Mouse (Mus musculus) ES-E14 (cell line): ENCODE measurements around the gene Rbm5. TPM values are rescaled to one million over a fixed set of nuclear protein-coding genes. Genes with fewer than 3 reads are reported as not detected.
A peak's percentile ranks its signal among the peaks of the same experiment; 100 is the strongest.

Experiments
- DNase-seq: peaks from one replicate; pipeline ENCODE4 v3.0.0-alpha.2; 2013; ENCODE audit warnings: low read depth, low spot score
- H3K27ac ChIP-seq: 2 replicates; pipeline ENCODE4 v1.5.1; 2012; ENCODE audit warnings: low read depth, mild to moderate bottlenecking, low read length, moderate library complexity, mixed read lengths; ENCODE audit not compliant: poor library complexity, insufficient read depth, severe bottlenecking
- H3K36me3 ChIP-seq: 2 replicates; pipeline ENCODE4 v1.6.1; 2012; ENCODE audit warnings: mild to moderate bottlenecking, low read length, moderate library complexity, mixed read lengths; ENCODE audit not compliant: control insufficient read depth, poor library complexity, insufficient read depth, severe bottlenecking
- H3K4me1 ChIP-seq, 2 experiments: fragments of 150-350 bp in 1 of 2; sonication (generic) in 1 of 2; 2 replicates each; pipeline ENCODE4 v1.6.1; 2012; ENCODE audit warnings: low read length in 2 of 2, mild to moderate bottlenecking in 1 of 2, mixed read lengths in 1 of 2; ENCODE audit not compliant: control insufficient read depth in 2 of 2, insufficient read depth in 2 of 2, poor library complexity in 1 of 2
- H3K4me3 ChIP-seq, 2 experiments: fragments of 150-350 bp in 1 of 2; sonication (generic) in 1 of 2; 2 replicates each; pipeline ENCODE4 v1.5.1; 2012; ENCODE audit warnings: low read length in 2 of 2, low read depth in 1 of 2, mild to moderate bottlenecking in 1 of 2, mixed read lengths in 1 of 2; ENCODE audit not compliant: insufficient read depth in 1 of 2, poor library complexity in 1 of 2, severe bottlenecking in 1 of 2
- H3K9ac ChIP-seq: 2 replicates; pipeline ENCODE4 v1.6.1; 2012; ENCODE audit warnings: low read depth, mild to moderate bottlenecking, low read length, mixed read lengths; ENCODE audit not compliant: poor library complexity, insufficient read depth, severe bottlenecking
- H3K9me3 ChIP-seq: fragments of 150-350 bp; sonication (generic); 2 replicates; pipeline ENCODE4 v1.6.1; 2012; ENCODE audit warnings: low read depth, mild to moderate bottlenecking, low read length; ENCODE audit not compliant: control insufficient read depth, insufficient read depth
- CHD2 ChIP-seq: IDR thresholded peaks from 2 replicates; pipeline ENCODE4 v1.6.1; 2014; ENCODE audit warnings: mild to moderate bottlenecking, low read depth, low read length, inconsistent platforms
- HCFC1 ChIP-seq: IDR thresholded peaks from 2 replicates; pipeline ENCODE4 v1.6.1; 2012; ENCODE audit warnings: low read length, inconsistent platforms, borderline replicate concordance; ENCODE audit not compliant: insufficient read depth
- MAFK ChIP-seq: IDR thresholded peaks from 2 replicates; pipeline ENCODE4 v1.6.1; 2014; ENCODE audit warnings: mild to moderate bottlenecking, low read depth, low read length, inconsistent platforms; ENCODE audit not compliant: insufficient read depth
- ZC3H11A ChIP-seq: IDR thresholded peaks from 2 replicates; pipeline ENCODE4 v1.6.1; 2012; ENCODE audit warnings: low read depth, mild to moderate bottlenecking, inconsistent platforms, low read length, borderline replicate concordance
- ZNF384 ChIP-seq: IDR thresholded peaks from 2 replicates; pipeline ENCODE4 v1.6.1; 2012; ENCODE audit warnings: low read depth, low read length, inconsistent platforms
- in situ Hi-C, 2 experiments: fragments of 600-800 bp; cut with MboI; formaldehyde crosslinking; loops; one replicate each; pipeline ENCODE4 v1.15.1; 2025; ENCODE audit warnings: low sequenced_read_pairs in 2 of 2, inconsistent platforms in 1 of 2; ENCODE audit not compliant: unreplicated experiment in 2 of 2
- total RNA-seq: library from RNA; depleted of rRNA; stranded (reverse); fragments of 300-350 nt; gene quantifications from 2 replicates; pipeline ENCODE4 v1.2.3, GENCODE M21; 2012

The Rbm5 gene
- total RNA-seq, 1 experiment, result 97.7 TPM

DNA sequence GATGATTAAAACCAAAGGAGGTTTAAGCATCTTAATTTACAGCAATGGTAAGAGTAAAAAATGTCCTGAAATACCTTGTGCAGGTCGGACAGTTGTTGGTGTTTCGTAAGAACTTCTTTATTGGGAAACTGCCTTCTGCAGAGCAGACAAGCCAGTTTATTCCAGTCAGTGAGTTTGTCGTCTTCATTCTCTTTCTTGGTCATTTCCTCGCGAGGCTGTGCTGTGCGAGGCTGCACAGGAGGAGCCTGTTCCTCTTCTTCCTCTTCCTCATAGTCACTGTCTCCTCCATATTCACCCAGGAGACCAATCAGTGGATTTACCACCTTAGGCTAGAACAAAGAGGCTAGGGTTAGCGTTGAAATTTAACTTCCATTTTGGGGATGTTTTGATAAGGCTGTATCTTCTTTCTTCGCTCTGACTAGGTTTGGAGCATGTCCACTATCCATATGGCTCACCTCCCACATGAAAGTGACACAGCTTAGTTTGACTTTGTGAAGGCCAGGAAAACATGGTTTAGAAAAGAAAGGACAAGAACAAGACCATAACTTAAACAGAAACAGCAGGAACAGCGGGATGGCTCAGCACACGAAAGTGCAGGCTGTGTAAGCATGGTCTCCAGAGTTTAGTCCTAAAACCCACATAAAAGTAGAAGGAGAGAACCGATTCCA, 11.9 kb upstream of the Rbm5 start:
- DNase-seq, result no peak
- no peaks in the 10 kb centered on the region for H3K9me3 ChIP-seq
- H3K9ac ChIP-seq, result no peak overlapping the region
- in situ Hi-C loops, result no loop called here
- TF ChIP-seq ZNF384 (no peak), ZC3H11A (no peak), CHD2 (no peak), MAFK (no peak), HCFC1 (no peak)
- H3K27ac ChIP-seq, result no peak overlapping the region
- no peaks in the 10 kb centered on the region for H3K4me1 ChIP-seq
- peaks cover 13% of the 10 kb centered on the region for H3K36me3 ChIP-seq
- H3K4me3 ChIP-seq, result no peak overlapping the region

DNA sequence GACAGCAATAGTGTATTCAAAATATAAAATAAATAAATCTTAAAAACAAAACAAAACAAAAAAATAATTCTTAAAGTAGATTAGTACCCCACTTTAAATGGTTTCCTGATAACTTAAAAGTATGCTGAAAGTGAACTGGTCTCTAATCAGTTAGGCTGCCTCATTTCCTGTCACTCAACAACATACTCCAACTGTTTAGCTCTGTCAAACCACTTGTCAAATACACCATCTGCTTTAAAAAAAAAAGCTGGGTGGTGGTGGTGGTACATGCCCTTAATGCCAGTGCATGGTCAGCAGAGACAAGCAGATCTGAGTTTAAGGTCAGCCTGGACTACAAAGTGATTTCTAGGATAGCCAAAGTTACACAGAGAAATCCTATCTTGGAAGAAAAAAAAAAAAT, 6.0 kb upstream of the Rbm5 start:
- H3K4me1 ChIP-seq, result no peaks in the 10 kb centered on the region
- in situ Hi-C loops, result no loop called here
- TF ChIP-seq HCFC1 (no peak), CHD2 (no peak), ZNF384 (no peak), ZC3H11A (no peak), MAFK (no peak)
- H3K9me3 ChIP-seq, result no peaks in the 10 kb centered on the region
- no peak for DNase-seq
- H3K9ac ChIP-seq, result no peak overlapping the region
- no peak overlapping the region for H3K27ac ChIP-seq
- H3K36me3 ChIP-seq, result peaks cover 4% of the 10 kb centered on the region
- H3K4me3 ChIP-seq, result no peak overlapping the region

DNA sequence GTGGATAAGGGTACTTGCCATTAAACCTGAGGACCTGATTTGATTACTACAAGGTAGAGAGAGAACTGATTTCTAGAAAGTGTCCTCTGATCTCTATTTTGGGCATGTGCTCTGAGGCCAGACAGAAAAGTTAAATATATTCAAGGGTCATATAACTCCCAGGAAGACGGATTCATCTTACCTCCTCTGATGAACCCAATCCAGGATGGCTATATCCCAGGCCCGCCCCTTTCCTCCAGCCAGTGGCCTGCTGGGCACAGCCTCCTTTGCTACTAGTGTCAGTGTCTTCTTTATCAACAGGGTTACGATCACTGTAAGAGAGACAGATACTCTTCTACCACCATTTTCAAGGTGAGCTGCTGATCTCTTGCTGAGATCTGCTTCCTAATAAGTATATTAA, 3.6 kb upstream of the Rbm5 start:
- Histone ChIP-seq H3K4me1 (no peaks in the 10 kb centered on the region; a peak in 3 of 4 replicates), H3K27ac (no peak overlapping the region), H3K9ac (no peak overlapping the region), H3K9me3 (no peaks in the 10 kb centered on the region), H3K4me3 (no peak overlapping the region), H3K36me3 (peaks cover 4% of the 10 kb centered on the region)
- TF ChIP-seq CHD2 (no peak), MAFK (no peak)
- DNase-seq, result no peak
- in situ Hi-C loops, result loop anchor here in 1 of 2 experiments (25.0 kb wide), 1 partner anchor 912 kb away; no protein-coding TSS in a partner anchor

DNA sequence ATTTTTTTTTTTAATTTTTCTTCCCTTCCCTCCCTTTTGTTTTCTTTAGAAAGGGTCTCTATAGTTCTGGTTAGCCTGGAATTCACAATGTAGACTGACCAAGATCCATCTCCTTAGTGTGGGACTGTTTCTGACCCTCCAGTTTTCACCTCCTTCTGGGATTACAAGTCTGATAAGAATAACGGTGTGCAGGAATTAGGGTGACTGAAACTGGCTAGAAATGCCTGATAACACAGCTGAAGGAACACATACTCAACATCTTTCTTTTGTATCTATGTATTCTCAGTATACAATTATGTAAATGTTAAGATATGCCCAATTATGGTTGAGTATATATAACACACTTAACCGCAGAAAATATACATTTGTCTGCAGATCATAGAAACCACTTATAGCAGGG, 986 bp upstream of the Rbm5 start:
- H3K4me3 ChIP-seq, result no peak overlapping the region
- peaks cover 0 to 2% of the 10 kb centered on the region in 2 experiments; a peak in 3 of 4 replicates for H3K4me1 ChIP-seq
- peaks cover 16% of the 10 kb centered on the region for H3K36me3 ChIP-seq
- DNase-seq, result no peak
- in situ Hi-C loops, result loop anchor here in 1 of 2 experiments (25.0 kb wide), 1 partner anchor 909 kb away; no protein-coding TSS in a partner anchor
- no peak overlapping the region for H3K9ac ChIP-seq
- no peak overlapping the region for H3K27ac ChIP-seq
- H3K9me3 ChIP-seq, result no peaks in the 10 kb centered on the region
- TF ChIP-seq CHD2, result no peak
- no peak for TF ChIP-seq ZC3H11A
- no peak for TF ChIP-seq HCFC1
- no peak for TF ChIP-seq ZNF384
- TF ChIP-seq MAFK, result no peak

DNA sequence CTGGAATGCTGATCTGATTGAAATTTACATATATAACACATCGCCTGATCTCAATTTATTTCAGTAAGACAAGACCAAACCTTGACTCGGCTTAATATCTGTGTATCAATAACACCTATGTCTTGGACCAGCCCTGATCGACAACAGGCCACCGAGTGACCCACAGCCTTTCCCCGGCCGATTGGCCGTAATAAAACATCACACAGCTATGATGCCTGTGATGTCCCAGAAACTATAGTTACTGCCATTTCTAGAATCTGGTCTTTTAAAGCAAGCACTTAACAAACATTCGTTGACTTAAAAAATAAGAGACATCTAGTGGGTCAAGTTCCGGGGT, 791 bp downstream of the Rbm5 start:
- Histone ChIP-seq H3K4me3 (peak overlapping the region; percentile 84 to 93), H3K4me1 (peaks cover 0 to 2% of the 10 kb centered on the region in 2 experiments; a peak in 3 of 4 replicates), H3K9ac (peak overlapping the region; percentile 98), H3K27ac (peak overlapping the region; percentile 79), H3K9me3 (no peaks in the 10 kb centered on the region), H3K36me3 (peaks cover 22% of the 10 kb centered on the region)
- in situ Hi-C loops, result loop anchor here in 1 of 2 experiments (25.0 kb wide), 1 partner anchor 908 kb away; no protein-coding TSS in a partner anchor
- TF ChIP-seq ZC3H11A, result no peak
- DNase-seq, result no peak
